Mouse (Mus musculus): ENCODE data around the gene Taf1d. TPM values are rescaled to one million over a fixed set of nuclear protein-coding genes. Genes with fewer than 3 reads are reported as not detected.
A peak's percentile ranks its signal among the peaks of the same experiment; 100 is the strongest.
"Not testable (repeated sequence)": the region's sequence is repeated elsewhere in the genome, so short reads cannot be mapped to it uniquely, and the experiment has no call there.

Taf1d gene
- total RNA-seq, 4 experiments from 2014 or later, result 26.4 to 37.9 (median 30.5) TPM

DNA sequence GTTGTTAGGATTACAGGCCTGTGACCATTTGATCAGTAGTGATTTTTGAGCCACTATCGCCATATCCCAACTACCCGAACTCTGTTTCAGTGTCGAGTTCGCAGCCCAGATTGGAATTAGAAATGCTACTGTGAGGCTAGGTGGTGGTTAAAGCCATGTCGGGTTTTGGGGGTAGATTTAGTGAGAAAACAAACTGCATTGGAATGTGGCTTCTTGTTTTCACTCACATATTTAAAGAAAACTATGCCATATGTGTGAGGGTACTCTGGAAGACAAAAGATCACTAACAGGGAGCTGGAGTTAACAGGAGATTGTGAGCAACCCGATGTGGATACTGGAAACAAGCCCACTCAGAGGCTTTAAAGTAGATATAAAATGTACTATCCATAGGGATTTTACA is 1.2 kb downstream of the Taf1d start:
- no peak for DNase-seq (ENCODE audit: low spot score in 2 of 2)

DNA sequence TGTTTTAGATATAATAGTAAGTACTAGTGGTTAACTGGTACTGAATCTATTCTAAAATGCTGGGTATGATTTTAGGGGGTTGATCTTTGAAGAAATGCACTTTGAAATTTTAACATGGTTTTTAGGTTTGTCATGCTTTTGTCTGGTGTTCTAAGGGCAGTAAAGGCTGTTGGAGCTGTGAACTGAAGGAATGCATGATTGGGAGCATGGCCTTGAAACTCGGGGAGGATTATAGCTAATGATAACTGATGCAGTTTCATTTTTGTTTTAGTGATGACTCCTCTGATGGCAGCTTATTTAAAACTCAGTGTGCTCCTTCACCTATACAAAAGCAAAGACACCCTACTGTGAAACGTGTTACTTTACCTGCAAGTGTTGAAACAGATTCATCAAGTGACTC is 2.2 kb downstream of the Taf1d start:
- DNase-seq (ENCODE audit: low spot score in 2 of 2), result no peak

DNA sequence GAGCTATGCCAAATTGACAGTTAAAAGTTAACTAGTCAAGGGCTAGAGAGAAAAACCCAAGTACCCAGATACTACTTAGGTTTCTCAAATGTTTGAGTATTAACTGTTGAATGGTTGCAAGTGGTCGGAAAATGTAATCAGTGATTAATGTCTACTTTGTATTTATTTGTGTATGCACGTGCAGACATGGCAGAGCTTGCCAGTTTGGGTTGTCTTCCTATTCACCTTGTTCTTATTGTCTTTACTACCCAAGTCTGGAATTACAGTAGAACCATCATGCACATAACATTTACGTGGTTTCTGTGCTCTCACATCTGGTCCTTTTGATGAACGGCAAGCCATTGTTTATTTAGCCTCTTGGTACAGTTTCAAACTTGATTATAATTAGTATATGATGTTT is 3.4 kb downstream of the Taf1d start:
- DNase-seq (ENCODE audit: low spot score in 2 of 2), result no peak

GRCm38 (mm10) chr9:15310179-15310578 is 4.2 kb downstream of the Taf1d start:
- DNase-seq (ENCODE audit: low spot score in 2 of 2), result no peak

DNA sequence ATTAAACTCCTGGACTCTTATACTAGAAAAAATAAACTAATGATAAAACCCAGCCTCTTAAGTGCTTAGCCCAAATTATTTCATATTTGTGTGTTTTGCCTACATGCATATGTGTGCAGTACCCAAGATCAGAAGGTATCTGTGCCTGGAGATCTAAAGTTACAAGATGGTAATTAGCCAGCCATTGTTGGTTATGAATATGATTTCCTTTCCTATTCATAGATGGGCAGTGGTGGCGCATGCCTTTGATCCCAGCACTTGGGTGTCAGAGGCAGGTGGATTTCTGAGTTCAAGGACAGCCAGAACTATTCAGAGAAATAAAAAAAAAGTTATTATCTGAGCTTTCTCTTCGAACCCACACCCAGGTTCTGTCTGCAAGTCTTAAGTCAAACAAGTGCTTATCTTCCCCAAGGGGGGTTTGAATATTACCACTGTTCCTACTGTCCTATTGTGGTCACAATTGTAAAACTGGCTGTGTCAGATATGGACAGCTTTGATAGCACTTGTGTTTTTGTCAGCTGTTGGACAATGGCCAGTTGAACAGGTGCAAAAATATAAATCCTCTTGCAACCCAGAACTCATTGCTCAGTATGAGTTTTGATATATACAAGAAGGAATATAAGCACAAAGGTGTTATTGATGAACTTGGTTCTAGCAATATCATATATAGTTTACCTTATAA is 6.2 kb downstream of the Taf1d start:
- no peak for DNase-seq (ENCODE audit: low spot score in 2 of 2)

DNA sequence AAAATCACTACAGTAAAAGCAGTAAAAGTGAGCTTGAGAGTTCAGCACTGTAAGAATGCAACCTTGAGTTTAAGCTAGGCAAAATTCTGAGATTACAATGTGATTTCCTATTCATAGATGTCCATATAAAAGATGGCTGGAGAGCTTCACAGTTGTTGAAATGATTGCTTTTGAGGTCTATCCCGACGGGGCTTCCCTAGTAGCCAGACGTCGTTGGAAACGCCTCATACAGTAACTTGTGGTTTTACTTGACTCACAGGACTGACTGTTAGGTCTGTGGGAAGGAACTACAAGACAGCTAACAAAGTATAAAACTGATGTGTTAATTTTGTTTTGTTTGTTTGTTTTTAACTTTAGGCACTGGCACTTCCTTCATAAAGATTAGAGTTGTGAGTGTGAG is 7.6 kb downstream of the Taf1d start:
- no peak for DNase-seq (ENCODE audit: low spot score in 2 of 2)

DNA sequence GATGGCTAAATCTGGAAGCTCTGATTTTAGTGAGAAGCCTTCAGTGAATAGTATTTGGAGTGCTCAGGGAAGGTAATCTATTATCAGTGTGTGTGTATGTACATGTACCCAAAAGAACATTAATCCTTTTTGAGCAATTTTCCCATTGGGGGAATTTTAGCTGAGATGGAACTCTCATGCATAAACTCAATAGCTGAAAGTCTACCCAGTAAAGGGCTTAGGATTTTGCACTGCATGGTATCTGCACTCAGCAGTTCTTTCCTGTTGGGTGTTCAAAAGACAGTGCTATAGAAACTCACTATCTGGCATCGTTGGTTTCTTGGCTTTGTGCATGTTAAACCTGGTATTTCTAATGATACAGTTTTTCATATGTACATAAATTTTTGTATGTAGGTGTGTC is 8.6 kb downstream of the Taf1d start:
- DNase-seq (ENCODE audit: low spot score in 2 of 2), result no peak

DNA sequence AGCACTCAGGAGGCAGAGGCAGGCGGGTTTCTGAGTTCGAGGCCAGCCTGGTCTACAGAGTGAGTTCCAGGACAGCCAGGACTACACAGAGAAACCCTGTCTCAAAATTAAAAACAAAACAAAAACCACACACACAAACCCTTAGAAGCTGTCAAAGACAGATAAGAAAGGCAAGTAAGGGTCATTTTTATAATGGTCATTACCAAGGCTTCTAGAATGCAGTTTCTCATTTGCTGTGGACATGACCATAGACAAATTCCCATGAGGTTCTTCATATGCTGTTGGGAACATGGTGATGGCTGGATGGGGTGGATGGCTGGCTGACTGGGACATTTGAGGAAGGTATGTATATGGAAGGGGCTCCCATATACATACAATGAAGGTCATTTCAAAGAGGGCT is 10.3 kb downstream of the Taf1d start:
- not testable (repeated sequence) for DNase-seq (ENCODE audit: low spot score in 2 of 2)

- no peak for DNase-seq (ENCODE audit: low spot score in 2 of 2)
Observed at GRCm38 (mm10) chr9:15317223-15318169, 11.5 kb downstream of the Taf1d start.

GRCm38 (mm10) chr9:15318170-15318742 is 12.2 kb downstream of the Taf1d start:
- no peak for DNase-seq (ENCODE audit: low spot score in 2 of 2)

DNA sequence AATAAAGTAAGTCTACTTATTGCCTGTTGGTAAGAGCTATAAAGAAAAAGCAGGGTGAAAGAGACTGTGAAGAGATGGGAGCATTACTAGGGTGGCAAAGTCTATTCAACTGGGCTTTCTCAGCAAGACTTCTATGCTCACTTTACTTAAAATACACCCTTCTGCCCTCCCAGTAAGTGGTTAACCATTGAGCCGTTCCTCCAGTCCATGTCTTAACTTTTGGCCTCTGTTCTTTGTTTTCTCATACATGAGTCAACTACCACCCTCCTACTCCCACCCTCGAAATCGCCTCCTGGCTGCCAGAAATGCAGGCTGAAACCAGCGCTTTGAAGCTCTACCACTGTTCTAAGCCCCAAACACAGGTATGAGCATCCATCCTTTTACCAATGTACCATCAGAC is 31.8 kb downstream of the Taf1d start:
- DNase-seq (ENCODE audit: low spot score in 2 of 2), result no peak

GRCm38 (mm10) chr9:15349925-15350324 is 43.9 kb downstream of the Taf1d start:
- no peak for DNase-seq (ENCODE audit: low spot score in 2 of 2)

DNA sequence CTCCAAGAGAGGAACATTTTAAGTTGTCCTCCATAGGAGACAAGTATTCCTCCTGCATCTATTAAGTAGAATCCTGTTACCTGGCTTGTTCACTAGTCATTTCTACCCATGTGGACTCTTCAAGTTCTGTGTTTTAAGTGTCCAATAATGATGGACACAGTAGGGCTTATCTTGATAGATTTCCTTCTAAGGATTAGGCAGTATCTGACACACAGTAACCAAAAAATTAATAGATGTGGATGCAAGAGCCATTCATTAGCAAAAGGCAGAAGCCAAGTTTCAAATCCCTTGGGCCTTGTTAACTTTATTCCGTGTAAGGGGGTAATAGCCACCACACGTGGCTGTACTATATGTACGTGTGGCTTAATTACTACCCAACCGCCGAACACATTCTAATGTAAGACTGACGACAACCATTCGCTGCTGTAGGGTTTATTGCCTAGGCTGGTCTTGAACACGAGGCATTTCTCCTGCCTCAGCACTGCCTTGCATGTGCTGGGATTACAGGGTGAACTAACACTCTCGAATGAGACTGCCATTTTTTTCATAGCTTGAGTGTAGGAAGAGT is 51.0 kb downstream of the Taf1d start:
- no peak for DNase-seq (ENCODE audit: low spot score in 2 of 2)

GRCm38 (mm10) chr9:15357484-15358275 is 51.7 kb downstream of the Taf1d start, which contains the start of gene Cep295:
Gene Cep295, minus strand, starts transcription at chr9:15357788.
- peak; percentile 91 to 96 for DNase-seq (ENCODE audit: low spot score in 2 of 2)

GRCm38 (mm10) chr9:15364843-15365242 is 58.8 kb downstream of the Taf1d start:
- DNase-seq (ENCODE audit: low spot score in 2 of 2), result no peak

GRCm38 (mm10) chr9:15365856-15366255 is 59.8 kb downstream of the Taf1d start:
- DNase-seq (ENCODE audit: low spot score in 2 of 2), result no peak

DNA sequence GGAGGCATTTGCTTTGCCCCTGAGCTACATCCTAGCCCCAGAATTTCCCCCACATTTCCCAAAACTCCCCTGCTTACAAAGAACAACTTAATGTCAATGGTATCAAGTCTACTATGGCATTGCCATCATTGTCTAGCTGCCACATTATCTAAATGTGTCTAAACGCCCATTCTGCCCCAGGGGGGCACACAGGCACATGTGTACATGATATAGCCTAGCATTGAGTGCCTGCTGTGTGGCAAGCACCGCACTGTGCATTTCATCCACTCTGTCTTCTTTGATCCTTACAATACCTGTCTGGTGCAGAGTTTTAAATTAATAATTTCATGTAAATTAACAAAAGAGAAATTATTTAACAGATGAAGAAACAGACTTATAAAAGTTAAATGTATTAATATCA is 60.2 kb downstream of the Taf1d start:
- DNase-seq (ENCODE audit: low spot score in 2 of 2), result no peak

Measured in left cerebral cortex, adult 8-10 months (tissue).